Mouse (Mus musculus) testis, postnatal 14 days (tissue): Measurements from ENCODE around the gene Gsap.
"Not testable (repeated sequence)": the region's sequence is repeated elsewhere in the genome, so short reads cannot be mapped to it uniquely, and the experiment has no call there.

ENCODE experiments used
- DNase-seq: peaks from one replicate; pipeline ENCODE4 v3.0.0; 2021; ENCODE audit warnings: low spot score

The Gsap gene

GRCm38 (mm10) chr5:21185764-21186685, at the start of gene Gsap:
TSS of gene Gsap (plus strand) at chr5:21186255.
- peak; percentile 34 for DNase-seq

GRCm38 (mm10) chr5:21136575-21136974, 49.5 kb upstream of the Gsap start:
- DNase-seq, result no peak

GRCm38 (mm10) chr5:21139505-21139904, 46.5 kb upstream of the Gsap start:
- peak; percentile 15 for DNase-seq

- not testable (repeated sequence) for DNase-seq
Measured at GRCm38 (mm10) chr5:21141133-21141551, 44.9 kb upstream of the Gsap start.

- DNase-seq, result no peak
Measured at GRCm38 (mm10) chr5:21141626-21142025, 44.4 kb upstream of the Gsap start.

GRCm38 (mm10) chr5:21143032-21143431, 43.0 kb upstream of the Gsap start:
- DNase-seq, result no peak

- DNase-seq, result no peak
Measured at GRCm38 (mm10) chr5:21144506-21145169, 41.4 kb upstream of the Gsap start.

- no peak for DNase-seq
Measured at GRCm38 (mm10) chr5:21148358-21148757, 37.7 kb upstream of the Gsap start.

- DNase-seq, result no peak
Measured at GRCm38 (mm10) chr5:21153672-21154071, 32.4 kb upstream of the Gsap start.

- no peak for DNase-seq
Measured at GRCm38 (mm10) chr5:21156770-21157169, 29.3 kb upstream of the Gsap start.

- DNase-seq, result no peak
Measured at GRCm38 (mm10) chr5:21159536-21159935, 26.5 kb upstream of the Gsap start.

- DNase-seq, result no peak
Measured at GRCm38 (mm10) chr5:21160781-21161180, 25.3 kb upstream of the Gsap start.

GRCm38 (mm10) chr5:21163421-21163820, 22.6 kb upstream of the Gsap start:
- DNase-seq, result no peak

GRCm38 (mm10) chr5:21168689-21169345, 17.2 kb upstream of the Gsap start:
- DNase-seq, result no peak

- no peak for DNase-seq
Measured at GRCm38 (mm10) chr5:21169346-21169745, 16.7 kb upstream of the Gsap start.

- DNase-seq, result no peak
Measured at GRCm38 (mm10) chr5:21169877-21170276, 16.2 kb upstream of the Gsap start.

GRCm38 (mm10) chr5:21170440-21170839, 15.6 kb upstream of the Gsap start:
- no peak for DNase-seq

GRCm38 (mm10) chr5:21170898-21171297, 15.2 kb upstream of the Gsap start:
- DNase-seq, result no peak

GRCm38 (mm10) chr5:21171336-21171735, 14.7 kb upstream of the Gsap start:
- DNase-seq, result no peak

GRCm38 (mm10) chr5:21172316-21172715, 13.7 kb upstream of the Gsap start:
- DNase-seq, result no peak

GRCm38 (mm10) chr5:21175132-21176112, 10.6 kb upstream of the Gsap start:
- DNase-seq, result no peak
